Mouse (Mus musculus): ENCODE measurements around the gene Cnnm1. TPM values are rescaled to one million over a fixed set of nuclear protein-coding genes. Genes with fewer than 3 reads are reported as not detected.

Cnnm1 gene
- 3.7 and 5.8 TPM in 2 replicates for polyA plus RNA-seq (2012; rRNA removed)

DNA sequence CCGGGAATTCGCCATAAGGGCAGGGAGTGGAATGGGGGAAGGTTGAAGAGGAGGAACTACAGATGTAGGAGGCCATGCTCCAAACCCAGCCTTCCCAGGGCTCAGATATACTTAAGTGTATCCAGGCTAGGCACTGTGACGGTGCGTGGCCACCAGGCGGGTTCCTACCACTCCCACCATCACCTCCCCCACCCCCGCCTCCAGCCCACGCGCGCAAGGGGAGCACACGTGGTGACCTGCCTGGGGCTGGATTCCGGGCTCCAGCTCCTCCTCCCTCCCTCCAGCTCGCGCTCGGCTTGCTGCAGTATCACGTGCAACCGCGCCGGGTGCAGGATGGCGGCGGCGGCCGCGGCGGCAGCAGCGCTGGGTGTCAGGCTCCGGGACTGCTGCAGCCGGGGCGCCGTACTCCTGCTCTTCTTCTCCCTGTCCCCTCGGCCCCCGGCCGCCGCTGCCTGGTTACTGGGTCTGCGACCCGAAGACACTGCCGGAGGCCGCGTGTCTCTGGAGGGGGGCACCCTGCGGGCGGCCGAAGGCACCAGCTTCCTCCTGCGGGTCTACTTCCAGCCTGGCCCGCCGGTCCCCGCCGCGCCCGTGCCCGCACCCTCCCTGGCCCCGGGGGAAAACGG lies at the start of gene Cnnm1:
Gene Cnnm1 (plus strand): TSS at position 325 of the 626 bp plus-strand sequence.
- peak; percentile 86 for DNase-seq (ENCODE audit: low read depth)
- TF ChIP-seq POLR2A (IDR thresholded peaks at IDR 0.05; ENCODE audit: borderline replicate concordance, extremely low read depth, insufficient read depth, insufficient read length, poor library complexity, severe bottlenecking), result peak; percentile 78
- no peak for TF ChIP-seq CTCF (IDR thresholded peaks at IDR 0.05; ENCODE audit: borderline replicate concordance, extremely low read depth, insufficient read depth, insufficient read length)

DNA sequence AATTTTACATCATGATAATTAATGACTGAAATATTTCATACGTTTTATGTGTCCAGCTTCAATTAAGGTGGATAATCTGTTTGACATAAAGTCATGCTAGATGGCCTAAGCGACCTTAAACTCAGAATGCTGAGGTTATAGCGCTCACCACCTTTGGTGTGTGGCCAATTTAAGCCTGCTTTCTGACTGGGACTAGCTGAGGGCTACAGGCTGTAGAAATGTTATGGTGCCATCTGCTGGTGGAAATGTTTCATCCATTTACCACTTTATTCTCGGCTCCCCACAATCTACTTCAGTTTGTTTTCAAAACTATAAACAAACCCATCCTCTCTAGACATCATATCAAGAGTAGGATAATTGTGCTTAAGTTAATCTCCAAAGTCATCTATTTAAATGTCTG lies 43.9 kb upstream of the Cnnm1 start:
- peak; percentile 82 for DNase-seq (ENCODE audit: low read depth)
- no peak for TF ChIP-seq POLR2A (IDR thresholded peaks at IDR 0.05; ENCODE audit: borderline replicate concordance, extremely low read depth, insufficient read depth, insufficient read length, poor library complexity, severe bottlenecking)
- peak; percentile 64; the same call in 1 of the 2 replicates for TF ChIP-seq CTCF (IDR thresholded peaks at IDR 0.05; ENCODE audit: borderline replicate concordance, extremely low read depth, insufficient read depth, insufficient read length)

GRCm38 (mm10) chr19:43407181-43407580 lies 33.1 kb upstream of the Cnnm1 start:
- peak; percentile 34 for DNase-seq (ENCODE audit: low read depth)
- TF ChIP-seq CTCF (IDR thresholded peaks at IDR 0.05; ENCODE audit: borderline replicate concordance, extremely low read depth, insufficient read depth, insufficient read length), result no peak
- no peak for TF ChIP-seq POLR2A (IDR thresholded peaks at IDR 0.05; ENCODE audit: borderline replicate concordance, extremely low read depth, insufficient read depth, insufficient read length, poor library complexity, severe bottlenecking)

DNA sequence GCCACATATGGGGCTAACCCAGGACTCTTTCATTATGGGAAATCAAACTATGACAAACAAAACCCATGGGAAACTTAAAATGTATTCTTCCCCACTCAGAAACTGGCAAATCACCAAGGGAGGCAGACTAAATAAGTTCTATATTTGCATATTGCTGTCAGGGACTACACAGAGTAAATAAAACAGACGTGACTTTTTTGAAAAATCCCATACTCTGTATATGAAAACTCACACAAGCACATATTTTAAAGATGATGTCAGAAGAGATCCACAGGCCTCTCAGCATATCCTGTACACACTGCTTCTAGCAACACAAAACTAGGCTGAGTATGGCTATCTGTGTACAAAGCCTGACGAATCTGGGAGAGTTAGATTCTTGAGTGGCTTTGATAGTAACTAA lies 24.7 kb upstream of the Cnnm1 start:
- peak; percentile 8 for DNase-seq (ENCODE audit: low read depth)
- TF ChIP-seq CTCF (IDR thresholded peaks at IDR 0.05; ENCODE audit: borderline replicate concordance, extremely low read depth, insufficient read depth, insufficient read length) (no peak), POLR2A (IDR thresholded peaks at IDR 0.05; ENCODE audit: borderline replicate concordance, extremely low read depth, insufficient read depth, insufficient read length, poor library complexity, severe bottlenecking) (no peak)

DNA sequence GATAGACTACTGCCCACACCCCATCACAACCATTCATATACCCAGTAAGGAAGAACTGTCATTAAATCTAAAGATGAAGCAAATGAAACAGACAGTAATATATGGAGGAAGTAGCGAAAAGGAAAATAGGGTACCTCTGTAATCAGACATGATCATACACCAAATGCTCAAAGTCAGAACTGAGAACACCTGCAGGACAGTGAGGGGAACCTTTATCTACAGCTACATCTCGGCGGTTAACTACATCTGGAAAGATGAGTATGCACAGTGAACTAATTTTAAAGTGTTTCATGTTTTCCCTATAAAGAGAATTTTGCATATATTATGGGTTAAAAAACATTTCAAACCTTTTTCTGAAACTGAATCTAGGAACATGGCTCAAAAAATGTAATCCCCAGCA lies 19.7 kb upstream of the Cnnm1 start:
- TF ChIP-seq POLR2A (IDR thresholded peaks at IDR 0.05; ENCODE audit: borderline replicate concordance, extremely low read depth, insufficient read depth, insufficient read length, poor library complexity, severe bottlenecking) (no peak), CTCF (IDR thresholded peaks at IDR 0.05; ENCODE audit: borderline replicate concordance, extremely low read depth, insufficient read depth, insufficient read length) (no peak)
- DNase-seq (ENCODE audit: low read depth), result no peak

DNA sequence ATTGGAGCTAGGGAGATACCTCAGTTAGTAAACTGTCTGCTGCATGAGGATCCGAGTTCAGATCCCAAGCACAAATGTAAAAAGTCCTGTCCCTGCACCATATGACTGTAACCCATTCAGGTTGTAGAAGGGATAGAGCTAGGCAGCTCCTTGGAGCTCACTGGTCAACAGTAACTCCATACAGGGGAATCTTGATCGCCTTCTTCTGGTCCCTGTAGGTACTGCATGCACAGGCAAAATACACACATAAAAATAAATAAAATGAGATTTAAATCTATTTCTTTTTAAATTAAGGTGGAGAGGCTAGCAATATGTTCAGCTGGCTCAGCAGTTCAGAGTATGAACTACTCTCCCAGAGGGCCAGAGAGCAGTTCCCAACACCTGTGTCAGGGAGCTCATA lies 16.2 kb upstream of the Cnnm1 start:
- no peak for DNase-seq (ENCODE audit: low read depth)
- no peak for TF ChIP-seq CTCF (IDR thresholded peaks at IDR 0.05; ENCODE audit: borderline replicate concordance, extremely low read depth, insufficient read depth, insufficient read length)
- no peak for TF ChIP-seq POLR2A (IDR thresholded peaks at IDR 0.05; ENCODE audit: borderline replicate concordance, extremely low read depth, insufficient read depth, insufficient read length, poor library complexity, severe bottlenecking)

DNA sequence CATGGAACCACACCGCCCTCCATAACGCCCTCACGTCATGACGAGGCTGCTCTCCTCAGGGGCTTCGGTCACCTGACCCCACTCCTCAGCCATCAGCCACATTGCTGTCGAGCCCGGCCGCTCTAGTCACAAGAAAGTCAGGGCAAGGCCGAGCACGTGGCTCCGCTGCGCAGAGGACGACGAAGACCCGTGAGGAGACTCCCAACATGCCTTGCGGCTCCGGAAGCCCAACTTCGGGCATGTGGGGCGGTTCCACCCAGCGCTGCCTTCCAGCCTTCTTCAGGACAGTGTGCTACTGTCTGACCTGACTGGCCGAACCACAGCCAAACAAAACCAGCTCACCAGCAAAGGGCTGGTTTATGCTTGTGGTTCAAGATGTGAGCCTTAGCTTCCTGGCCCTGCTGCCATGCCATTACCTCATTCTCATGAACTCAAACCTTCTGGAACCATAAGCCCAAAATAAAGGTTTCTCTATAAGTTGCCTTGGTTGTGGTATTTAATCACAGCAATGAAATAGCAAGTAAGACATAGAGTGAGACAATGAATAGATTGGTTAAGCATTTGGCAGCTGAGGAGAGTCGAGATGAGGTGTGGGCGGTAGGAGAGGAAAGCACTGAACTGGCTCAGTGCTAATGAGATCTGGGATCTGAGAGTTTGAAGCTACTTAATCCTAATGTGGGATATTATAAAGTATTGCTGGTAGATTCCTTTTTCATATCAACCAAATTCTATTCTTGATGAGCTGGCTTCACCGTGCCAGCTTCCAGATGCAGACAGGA lies 12.6 kb upstream of the Cnnm1 start:
- no peak for TF ChIP-seq POLR2A (IDR thresholded peaks at IDR 0.05; ENCODE audit: borderline replicate concordance, extremely low read depth, insufficient read depth, insufficient read length, poor library complexity, severe bottlenecking)
- no peak for TF ChIP-seq CTCF (IDR thresholded peaks at IDR 0.05; ENCODE audit: borderline replicate concordance, extremely low read depth, insufficient read depth, insufficient read length)
- no peak for DNase-seq (ENCODE audit: low read depth)

DNA sequence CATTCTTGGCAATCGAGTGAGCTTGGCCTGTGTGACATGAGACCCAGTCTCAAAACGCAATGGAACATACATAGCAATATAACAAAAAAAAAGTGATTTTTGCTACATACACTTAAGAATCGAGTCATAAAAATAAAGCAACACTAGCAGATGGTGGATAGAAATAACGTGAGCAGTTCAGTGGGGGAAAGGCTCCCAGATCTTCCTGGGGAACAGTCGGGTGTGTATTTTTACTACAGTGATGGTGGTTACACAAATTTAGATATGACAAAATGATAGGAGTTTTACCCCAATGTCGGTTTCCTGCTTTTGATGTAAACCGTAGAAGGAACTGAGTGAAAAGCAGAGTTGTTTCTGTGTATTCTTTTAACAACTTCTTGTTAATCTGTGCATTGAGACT lies 990 bp upstream of the Cnnm1 start:
- no peak for DNase-seq (ENCODE audit: low read depth)
- TF ChIP-seq CTCF (IDR thresholded peaks at IDR 0.05; ENCODE audit: borderline replicate concordance, extremely low read depth, insufficient read depth, insufficient read length) (no peak), POLR2A (IDR thresholded peaks at IDR 0.05; ENCODE audit: borderline replicate concordance, extremely low read depth, insufficient read depth, insufficient read length, poor library complexity, severe bottlenecking) (no peak)

GRCm38 (mm10) chr19:43440768-43441660 lies 778 bp downstream of the Cnnm1 start:
- TF ChIP-seq CTCF (IDR thresholded peaks at IDR 0.05; ENCODE audit: borderline replicate concordance, extremely low read depth, insufficient read depth, insufficient read length) (no peak), POLR2A (IDR thresholded peaks at IDR 0.05; ENCODE audit: borderline replicate concordance, extremely low read depth, insufficient read depth, insufficient read length, poor library complexity, severe bottlenecking) (0 out of 2 replicates have a peak, but pooled peaks have one; percentile 6)
- DNase-seq (ENCODE audit: low read depth), result peak; percentile 65

DNA sequence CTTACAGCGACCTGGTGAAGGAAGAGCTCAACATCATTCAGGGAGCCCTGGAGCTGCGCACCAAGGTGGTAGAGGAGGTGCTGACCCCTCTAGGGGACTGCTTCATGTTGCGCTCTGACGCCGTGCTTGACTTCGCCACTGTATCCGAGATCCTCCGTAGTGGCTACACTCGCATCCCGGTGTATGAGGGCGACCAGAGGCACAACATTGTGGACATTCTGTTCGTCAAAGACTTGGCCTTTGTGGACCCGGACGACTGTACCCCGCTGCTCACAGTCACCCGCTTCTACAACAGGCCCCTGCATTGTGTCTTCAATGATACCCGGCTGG lies 1.4 kb downstream of the Cnnm1 start:
- TF ChIP-seq POLR2A (IDR thresholded peaks at IDR 0.05; ENCODE audit: borderline replicate concordance, extremely low read depth, insufficient read depth, insufficient read length, poor library complexity, severe bottlenecking) (no peak), CTCF (IDR thresholded peaks at IDR 0.05; ENCODE audit: borderline replicate concordance, extremely low read depth, insufficient read depth, insufficient read length) (no peak)
- DNase-seq (ENCODE audit: low read depth), result no peak

DNA sequence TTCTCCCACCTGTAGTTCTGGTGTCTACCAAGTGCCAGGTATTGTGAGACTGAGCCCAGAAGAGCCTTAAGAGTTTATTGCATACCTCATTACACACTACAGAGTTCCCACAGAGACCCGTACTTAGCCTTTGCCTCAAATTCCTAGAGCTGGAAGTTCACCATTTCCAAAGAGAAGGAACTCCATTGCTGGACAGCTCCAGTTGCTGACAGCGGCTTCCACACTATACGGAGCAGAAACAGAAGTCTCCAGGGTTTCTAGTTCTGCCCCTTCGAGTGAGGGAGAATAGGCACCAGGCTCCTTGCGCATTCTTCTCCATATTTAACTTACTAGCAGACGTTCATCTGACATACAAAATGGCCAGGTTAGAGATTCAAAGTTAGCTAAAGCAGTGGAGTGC lies 2.0 kb downstream of the Cnnm1 start:
- no peak for TF ChIP-seq POLR2A (IDR thresholded peaks at IDR 0.05; ENCODE audit: borderline replicate concordance, extremely low read depth, insufficient read depth, insufficient read length, poor library complexity, severe bottlenecking)
- TF ChIP-seq CTCF (IDR thresholded peaks at IDR 0.05; ENCODE audit: borderline replicate concordance, extremely low read depth, insufficient read depth, insufficient read length), result no peak
- DNase-seq (ENCODE audit: low read depth), result no peak

Measured in brain, embryonic 14.5 days (tissue).